Mouse (Mus musculus): ENCODE results near the gene Cxcl10.

Cxcl10 gene

DNA sequence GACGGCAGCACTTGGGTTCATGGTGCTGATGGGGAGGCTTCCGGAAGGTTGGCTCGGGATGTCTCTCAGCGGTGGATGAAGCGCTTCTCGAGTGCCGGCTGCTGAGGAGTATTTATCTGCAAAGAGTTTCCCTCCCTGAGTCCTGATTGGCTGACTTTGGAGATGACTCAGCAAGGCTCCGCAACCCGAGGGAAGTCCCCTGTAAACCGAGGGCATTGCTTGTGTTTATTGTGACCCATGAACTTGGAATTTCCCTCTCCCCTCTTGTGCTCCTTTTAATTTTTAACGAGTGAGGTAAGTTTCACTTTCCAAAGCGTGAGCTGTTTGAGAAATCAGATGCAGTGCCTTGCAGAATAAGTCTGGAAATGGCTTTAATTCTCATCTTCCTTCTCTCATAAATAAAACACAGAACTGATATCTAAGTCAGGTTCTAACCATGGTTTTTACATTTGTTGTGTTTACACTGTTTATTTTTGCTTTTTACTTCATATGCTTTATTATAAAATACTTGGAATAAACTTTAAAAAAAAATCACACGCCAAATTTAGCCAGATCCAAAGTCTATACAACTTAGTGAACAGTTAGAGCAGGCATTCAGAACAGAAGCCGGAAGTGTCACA is at the start of gene Cxcl10:
Cxcl10 (minus strand) TSS at position 96 of the 620 bp plus-strand sequence.
- DNase-seq (ENCODE audit: low spot score) = no peak

GRCm38 (mm10) chr5:92398153-92398552 is 49.5 kb upstream of the Cxcl10 start:
- DNase-seq (ENCODE audit: low spot score) = peak; percentile 87

- DNase-seq (ENCODE audit: low spot score) = peak; percentile 69
Measured at GRCm38 (mm10) chr5:92396476-92396875, 47.8 kb upstream of the Cxcl10 start.

- DNase-seq (ENCODE audit: low spot score) = no peak
Measured at GRCm38 (mm10) chr5:92395764-92396163, 47.1 kb upstream of the Cxcl10 start.

DNA sequence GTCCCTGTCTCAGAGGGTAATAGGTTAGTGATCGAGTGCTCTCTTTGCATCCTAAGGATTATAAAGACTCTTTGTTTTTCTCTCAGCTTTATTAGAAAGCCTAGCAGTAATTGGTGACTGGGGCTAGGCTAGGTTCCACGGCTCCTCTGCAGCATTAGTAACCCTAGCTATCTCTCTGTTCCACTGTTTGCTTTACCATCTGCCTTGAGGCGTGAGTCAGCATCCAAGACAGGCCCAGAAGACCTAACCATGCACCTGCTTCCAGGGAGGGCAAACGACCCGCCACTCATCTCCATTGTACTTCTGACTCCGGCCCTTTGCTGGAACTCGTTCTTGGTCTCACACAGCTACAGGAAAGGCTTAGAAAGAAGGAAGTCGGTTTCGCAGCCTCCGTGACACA is 45.2 kb upstream of the Cxcl10 start:
- DNase-seq (ENCODE audit: low spot score) = no peak

DNA sequence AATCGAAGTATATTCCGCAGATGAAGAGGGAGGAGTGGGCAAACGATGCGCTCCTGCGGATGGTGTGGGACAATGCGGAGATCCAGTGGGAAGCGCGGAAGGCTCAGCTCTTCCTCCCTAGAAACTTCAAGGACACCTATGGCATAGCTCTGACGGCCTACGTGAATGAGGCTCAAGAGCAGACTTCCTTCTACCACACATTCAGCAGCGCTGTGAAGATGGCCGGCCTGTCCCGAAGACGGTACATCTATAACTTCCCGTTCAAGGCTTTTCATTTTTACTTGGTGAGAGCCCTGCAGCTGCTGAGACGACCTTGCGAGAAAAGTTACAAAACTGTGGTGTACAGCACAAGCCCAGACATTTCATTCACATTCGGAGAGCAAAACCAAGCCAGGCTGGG is 43.9 kb upstream of the Cxcl10 start:
- DNase-seq (ENCODE audit: low spot score) = no peak

DNA sequence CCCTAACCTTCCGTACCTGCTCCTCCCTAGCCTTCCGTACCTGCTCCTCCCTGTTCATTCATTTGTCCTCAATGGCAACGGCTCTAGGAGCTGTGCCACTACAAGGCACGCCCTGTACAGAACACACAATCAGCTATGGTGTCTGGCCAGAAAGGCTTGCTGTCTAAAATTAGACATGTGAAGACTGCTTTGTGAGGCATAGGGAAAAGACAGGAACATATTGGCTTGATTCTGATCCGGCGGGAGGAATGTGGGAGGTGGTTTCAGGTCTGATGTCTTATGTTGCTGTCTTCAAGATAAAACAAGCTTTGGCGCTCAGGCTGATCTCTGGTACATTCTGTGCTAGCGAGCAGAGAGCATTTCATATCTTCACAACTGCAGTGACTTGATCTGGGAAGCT is 41.9 kb upstream of the Cxcl10 start:
- no peak for DNase-seq (ENCODE audit: low spot score)

- DNase-seq (ENCODE audit: low spot score) = no peak
Measured at GRCm38 (mm10) chr5:92389977-92390376, 41.3 kb upstream of the Cxcl10 start.

DNA sequence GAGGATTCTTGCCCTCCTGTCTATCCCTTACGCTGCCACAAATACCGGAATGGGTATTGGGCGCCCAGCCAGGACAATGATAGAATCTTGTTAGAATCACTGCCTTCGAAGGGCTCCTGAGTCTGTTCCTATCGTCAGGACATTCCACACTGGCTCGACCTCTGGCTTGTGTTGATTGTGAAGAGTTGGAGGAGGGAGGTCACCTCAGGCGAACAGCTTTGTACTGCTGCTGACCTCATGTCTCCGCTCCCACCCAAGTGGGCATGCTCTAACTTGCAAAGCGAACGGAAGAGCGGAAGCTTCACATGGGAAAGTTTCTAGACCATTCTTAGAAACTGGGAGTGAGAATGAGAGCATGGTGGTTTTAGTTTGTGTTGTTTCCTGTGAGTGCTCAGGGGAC is 38.7 kb upstream of the Cxcl10 start:
- DNase-seq (ENCODE audit: low spot score) = peak; percentile 80

DNA sequence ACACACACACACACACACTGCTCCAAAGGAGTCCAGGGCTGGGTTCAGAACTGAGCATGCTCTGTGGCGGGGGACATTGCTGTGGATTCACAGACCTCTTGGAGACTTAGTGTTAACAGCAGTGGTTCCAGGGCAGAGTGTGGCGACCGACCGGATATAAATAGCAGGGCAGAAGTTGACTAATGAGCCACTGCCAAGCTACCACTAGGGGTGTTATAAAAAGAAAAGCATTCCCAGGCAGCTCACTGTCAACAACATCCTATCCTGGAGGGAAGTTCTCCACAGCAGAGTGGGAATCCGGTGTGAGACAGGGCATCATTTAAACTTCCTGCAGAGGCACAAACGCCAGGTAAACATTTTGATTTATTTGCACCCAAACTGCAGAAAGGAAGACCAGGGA is 38.0 kb upstream of the Cxcl10 start:
- no peak for DNase-seq (ENCODE audit: low spot score)

GRCm38 (mm10) chr5:92386102-92386501 is 37.4 kb upstream of the Cxcl10 start:
- no peak for DNase-seq (ENCODE audit: low spot score)

DNA sequence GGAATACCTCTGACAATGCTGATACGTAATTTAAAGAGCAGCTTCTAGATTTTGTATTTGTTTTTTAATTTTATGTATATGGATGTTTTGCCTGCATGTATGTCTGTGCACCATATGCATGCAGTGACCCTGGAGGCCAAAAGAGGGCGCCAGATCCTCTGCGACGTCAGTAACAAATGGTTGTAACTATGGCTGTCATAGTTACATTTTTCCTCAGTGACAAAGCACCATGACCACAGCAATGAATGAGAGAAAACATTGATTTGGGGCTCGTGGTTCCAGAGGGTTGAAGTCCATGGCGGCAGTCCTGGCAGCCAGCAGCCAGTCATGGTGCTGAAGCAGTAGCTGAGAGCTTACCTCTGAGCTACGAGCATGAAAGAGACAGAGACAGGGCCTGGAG is 36.2 kb upstream of the Cxcl10 start:
- peak; percentile 66 for DNase-seq (ENCODE audit: low spot score)

GRCm38 (mm10) chr5:92383747-92384146 is 35.1 kb upstream of the Cxcl10 start:
- no peak for DNase-seq (ENCODE audit: low spot score)

DNA sequence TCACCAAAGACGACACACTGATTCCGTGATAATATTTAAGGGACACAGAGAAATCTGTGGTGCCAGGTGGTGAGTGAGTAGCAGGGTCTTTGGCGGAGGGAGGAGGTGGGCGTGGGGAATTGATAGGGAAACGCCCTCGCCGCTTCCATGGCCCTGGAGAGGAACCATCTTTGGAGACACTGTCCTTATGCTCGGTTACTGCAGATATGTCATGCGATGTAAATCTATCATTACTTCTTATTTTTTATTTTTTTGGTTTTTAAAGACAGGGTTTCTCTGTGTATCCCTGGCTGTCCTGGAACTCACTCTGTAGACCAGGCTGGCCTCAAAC is 33.6 kb upstream of the Cxcl10 start:
- DNase-seq (ENCODE audit: low spot score) = no peak

GRCm38 (mm10) chr5:92381550-92382348 is 33.1 kb upstream of the Cxcl10 start:
- DNase-seq (ENCODE audit: low spot score) = peak; percentile 83

DNA sequence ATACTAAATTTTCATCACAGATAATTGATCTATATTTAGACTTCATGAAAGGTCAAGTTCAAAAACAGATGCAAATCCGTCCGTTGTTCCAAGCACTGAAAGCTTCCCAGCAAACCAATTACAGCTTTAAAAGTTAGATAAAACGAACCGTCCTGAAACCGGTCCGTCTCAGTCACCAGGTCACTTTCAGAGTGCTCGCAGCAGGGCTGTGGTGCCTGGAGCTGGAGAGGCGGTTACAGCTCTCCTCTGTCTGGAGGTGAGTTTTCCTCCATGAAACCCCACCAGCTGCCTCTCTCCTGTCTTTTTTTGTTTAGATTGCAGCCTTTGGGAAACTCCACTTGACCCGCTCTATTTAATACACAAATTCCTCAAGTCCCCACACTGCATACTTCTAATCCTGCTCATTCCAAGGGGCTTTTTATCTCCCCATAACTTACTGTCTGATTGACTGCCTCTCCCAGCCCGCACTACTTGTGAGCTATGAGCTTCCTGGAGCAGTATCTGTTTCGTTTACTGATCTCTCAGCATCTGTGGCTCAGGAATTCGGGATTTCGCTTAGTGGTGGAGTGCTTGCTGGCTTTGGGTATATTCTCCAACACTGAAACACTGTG is 28.2 kb upstream of the Cxcl10 start:
- DNase-seq (ENCODE audit: low spot score) = no peak

- DNase-seq (ENCODE audit: low spot score) = no peak
Measured at GRCm38 (mm10) chr5:92375368-92375767, 26.7 kb upstream of the Cxcl10 start.

GRCm38 (mm10) chr5:92374721-92375142 is 26.0 kb upstream of the Cxcl10 start:
- no peak for DNase-seq (ENCODE audit: low spot score)

DNA sequence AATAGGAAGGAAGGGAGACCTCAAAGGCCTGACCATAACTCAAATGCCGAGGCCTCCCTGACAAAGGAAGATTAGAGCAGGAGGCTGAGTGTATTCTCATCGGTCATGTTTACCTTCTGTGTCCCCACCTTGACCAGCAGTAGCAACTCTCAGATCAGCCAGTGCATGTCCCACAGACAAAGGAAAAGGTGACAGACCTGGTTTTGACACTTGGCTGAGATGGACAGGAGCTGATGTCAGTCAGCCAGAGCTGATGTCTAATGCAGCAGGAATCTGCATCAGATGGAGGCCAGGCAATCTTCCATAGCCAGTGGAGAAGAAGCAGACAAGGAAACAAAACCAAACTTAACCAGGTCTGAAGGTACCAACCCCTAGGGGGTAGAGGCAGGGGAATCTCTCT is 23.9 kb upstream of the Cxcl10 start:
- no peak for DNase-seq (ENCODE audit: low spot score)

GRCm38 (mm10) chr5:92371361-92371976 is 22.8 kb upstream of the Cxcl10 start:
- DNase-seq (ENCODE audit: low spot score) = no peak

- no peak for DNase-seq (ENCODE audit: low spot score)
Measured at GRCm38 (mm10) chr5:92370891-92371290, 22.2 kb upstream of the Cxcl10 start.

- no peak for DNase-seq (ENCODE audit: low spot score)
Measured at GRCm38 (mm10) chr5:92370392-92370791, 21.7 kb upstream of the Cxcl10 start.

Data from testis, postnatal 10 days (tissue).